ENCODE assay signal across 9 mouse cellular contexts in genomic region chr13:55168958-55169369, GRCm38 (mm10). TPM values are rescaled to one million over a fixed set of nuclear protein-coding genes. Genes with fewer than 3 reads are reported as not detected.
DNase-seq lines count a peak whose midpoint lies in the region; ATAC-seq lines count a peak whose summit lies in the region.
"Had no signal": no experiment of that assay in that cellular context is flagged by ENCODE, and none has a peak within 500 bp of the region (broad histone marks: within the 10 kb centered on the region; RNA-seq: fewer than 3 reads in every experiment).

No protein-coding gene starts in this region.

- intact Hi-C loops in left cerebral cortex, postnatal 36 days (cut with DNase I), result no loop called here

- peak overlapping the region; percentile 10; the same call in 1 of the 2 replicates for H3K9ac ChIP-seq in lung, embryonic 15.5 days

- WGBS in lung, embryonic 15.5 days, result 60% methylated on average over 13 of the region's 13 CpGs

- H3K4me3 ChIP-seq in lung, embryonic 15.5 days, result no peak overlapping the region

- peak; percentile 24 to 30 for DNase-seq in left cerebral cortex, postnatal 36 days (ENCODE audit: low spot score in 2 of 2)
- DNase-seq in left cerebral cortex, adult 8-10 months (ENCODE audit: low spot score in 2 of 2), result no peak
- peak; percentile 76 for DNase-seq in gastrocnemius, postnatal 10 days
- peak; percentile 60 for DNase-seq in kidney, adult 18-20 months
- peak; percentile 50 for DNase-seq in ovary, postnatal 14 days (ENCODE audit: low spot score)
- no peak for DNase-seq in urinary bladder, adult 2 months (ENCODE audit: low spot score)

- no peaks in the 10 kb centered on the region for H3K27me3 ChIP-seq in lung, embryonic 15.5 days

- peaks cover 14% of the 10 kb centered on the region; the same call in 1 of the 2 replicates for H3K36me3 ChIP-seq in lung, embryonic 15.5 days

- peak overlapping the region; percentile 68 for H3K27ac ChIP-seq in lung, embryonic 15.5 days

- peak; percentile 85 for ATAC-seq in lung, embryonic 15.5 days (ENCODE audit: borderline replicate concordance, extremely low read depth, low FRiP score, low TSS enrichment)
- ATAC-seq in inflammation-experienced regulatory T-cells, adult 6 months, result no peak

- no peaks in the 10 kb centered on the region for H3K9me3 ChIP-seq in lung, embryonic 15.5 days

- H3K4me1 ChIP-seq in lung, embryonic 15.5 days, result peaks cover 20% of the 10 kb centered on the region

- H3K4me2 ChIP-seq in lung, embryonic 15.5 days, result no peak overlapping the region

RNA-seq across cellular contexts. Expression of gene Fgfr4, which starts 16.5 kb away (rescaled TPM):
- total RNA-seq in left cerebral cortex, postnatal 36 days (2021), result under 1 TPM; 0.18 to 0.30 TPM
- total RNA-seq in left cerebral cortex, adult 8-10 months (2022), result under 1 TPM; 0.21 to 0.70 (median 0.58) TPM
- 10 to 100 TPM; 16.3 to 24.5 TPM for total RNA-seq in gastrocnemius, postnatal 10 days (2021)
- polyA plus RNA-seq in lung, embryonic 15.5 days (2015; fragmentation: Nextera tagmentation; extraction: Ambion mirVana), result 19.9 and 20.2 TPM in 2 replicates
- polyA plus RNA-seq in urinary bladder, adult 2 months (2012; rRNA removed), result 0.15 and 0.66 TPM in 2 replicates
- not detected for polyA plus RNA-seq in inflammation-experienced regulatory T-cells, adult 6 months (2017; shearing (Covaris generic))

RNA-seq across cellular contexts. Expression of gene Gm17617, which starts 35.6 kb away (rescaled TPM):
- not detected for total RNA-seq in left cerebral cortex, postnatal 36 days (2021)
- total RNA-seq in left cerebral cortex, adult 8-10 months (2022), result not detected
- total RNA-seq in gastrocnemius, postnatal 10 days (2021), result not detected
- polyA plus RNA-seq in lung, embryonic 15.5 days (2015; fragmentation: Nextera tagmentation; extraction: Ambion mirVana), result not detected in 2 replicates
- polyA plus RNA-seq in urinary bladder, adult 2 months (2012; rRNA removed), result not detected in 2 replicates
- polyA plus RNA-seq in inflammation-experienced regulatory T-cells, adult 6 months (2017; shearing (Covaris generic)), result not detected
- total RNA-seq: layer of hippocampus, postnatal 25 days had no signal

RNA-seq across cellular contexts. Expression of gene Nsd1, which starts 40.6 kb away (rescaled TPM):
- total RNA-seq in left cerebral cortex, postnatal 36 days (2021), result 100 to 1,000 TPM; 105 to 134 TPM
- total RNA-seq in left cerebral cortex, adult 8-10 months (2022), result 100 to 1,000 TPM; 108 to 137 (median 123) TPM
- 10 to 100 TPM; 75.4 to 89.6 TPM for total RNA-seq in gastrocnemius, postnatal 10 days (2021)
- 61.0 and 61.7 TPM in 2 replicates for polyA plus RNA-seq in lung, embryonic 15.5 days (2015; fragmentation: Nextera tagmentation; extraction: Ambion mirVana)
- polyA plus RNA-seq in urinary bladder, adult 2 months (2012; rRNA removed), result 25.8 and 32.1 TPM in 2 replicates
- polyA plus RNA-seq in inflammation-experienced regulatory T-cells, adult 6 months (2017; shearing (Covaris generic)), result 10 to 100 TPM; 46.7 to 76.6 (median 60.1) TPM

Comparison
In these comparisons a context has a peak if more than half of its experiments do, and no peak if none do; other contexts are left out.
1. DNase-seq: peak in left cerebral cortex, postnatal 36 days (2 of 2), gastrocnemius, postnatal 10 days (single experiment), kidney, adult 18-20 months (single experiment) and ovary, postnatal 14 days (single experiment); none in left cerebral cortex, adult 8-10 months (0 of 2) and urinary bladder, adult 2 months (single experiment).
2. RNA of gene Fgfr4, which starts 16.5 kb away (total RNA-seq): 16.3 to 24.5 TPM in gastrocnemius, postnatal 10 days; 0.21 to 0.70 TPM in left cerebral cortex, adult 8-10 months and 0.18 to 0.30 TPM in left cerebral cortex, postnatal 36 days; every median in the first group is over 10 times any median in the second.